Comparison of ENCODE assay signal across 28 mouse cellular contexts in genomic region chr1:57322535-57322934, GRCm38 (mm10).
"Had no signal": no experiment of that assay in that cellular context is flagged by ENCODE, and none has a peak within 500 bp of the region (broad histone marks: within the 10 kb centered on the region; RNA-seq: fewer than 3 reads in every experiment).

No protein-coding gene starts in this region.

- H3K9me3 ChIP-seq: embryonic facial prominence, embryonic 15.5 days; forebrain, embryonic 13.5 days; forebrain, embryonic 15.5 days had no signal

- H3K4me1 ChIP-seq: embryonic facial prominence, embryonic 10.5 days; embryonic facial prominence, embryonic 12.5 days; embryonic facial prominence, embryonic 15.5 days had no signal

- H3K27me3 ChIP-seq: embryonic facial prominence, embryonic 12.5 days; embryonic facial prominence, embryonic 13.5 days; embryonic facial prominence, embryonic 15.5 days; forebrain, embryonic 12.5 days; forebrain, embryonic 13.5 days; forebrain, embryonic 15.5 days had no signal

- H3K9ac ChIP-seq: embryonic facial prominence, embryonic 12.5 days; embryonic facial prominence, embryonic 13.5 days; embryonic facial prominence, embryonic 15.5 days; forebrain, embryonic 12.5 days; forebrain, embryonic 13.5 days; forebrain, embryonic 15.5 days; forebrain, postnatal 0 days had no signal

- ATAC-seq: forebrain, embryonic 13.5 days; forebrain, embryonic 14.5 days; forebrain, embryonic 15.5 days; forebrain, embryonic 16.5 days; forebrain, postnatal 0 days had no signal

- H3K4me2 ChIP-seq: embryonic facial prominence, embryonic 12.5 days; embryonic facial prominence, embryonic 13.5 days; embryonic facial prominence, embryonic 15.5 days; forebrain, embryonic 12.5 days; forebrain, embryonic 13.5 days; forebrain, embryonic 15.5 days had no signal

- H3K27ac ChIP-seq: embryonic facial prominence, embryonic 10.5 days; embryonic facial prominence, embryonic 12.5 days; embryonic facial prominence, embryonic 13.5 days; embryonic facial prominence, embryonic 15.5 days; forebrain, embryonic 10.5 days; forebrain, embryonic 12.5 days; forebrain, embryonic 13.5 days; forebrain, embryonic 15.5 days; gastrocnemius, adult 2 months; heart, adult 2 months had no signal

- H3K4me3 ChIP-seq: embryonic facial prominence, embryonic 10.5 days; embryonic facial prominence, embryonic 12.5 days; embryonic facial prominence, embryonic 13.5 days; embryonic facial prominence, embryonic 15.5 days; erythroblast, embryonic 14.5 days; forebrain, embryonic 10.5 days; forebrain, embryonic 12.5 days; forebrain, embryonic 13.5 days; forebrain, embryonic 15.5 days; gastrocnemius, adult 2 months; heart, adult 2 months had no signal

- H3K36me3 ChIP-seq: embryonic facial prominence, embryonic 10.5 days; embryonic facial prominence, embryonic 12.5 days; embryonic facial prominence, embryonic 13.5 days; embryonic facial prominence, embryonic 15.5 days; forebrain, embryonic 10.5 days; forebrain, embryonic 12.5 days; forebrain, embryonic 15.5 days had no signal

- DNase-seq: cerebellum, adult 8-10 months; cerebellum, adult 9-10 months; cerebellum, adult 9-11 months; cerebellum, postnatal 10 days; cerebellum, postnatal 14 days; cerebellum, postnatal 25 days; cerebellum, postnatal 36 days; embryo, embryonic 11 days; forebrain, postnatal 0 days; gastrocnemius, adult 2 months; gastrocnemius, postnatal 10 days; gastrocnemius, postnatal 14 days; gastrocnemius, postnatal 25 days; gastrocnemius, postnatal 36 days; heart, adult 11 months; heart, adult 18-20 months; heart, adult 2 months had no signal
